Comparison of ENCODE assay signal across 8 mouse cellular contexts in the genomic region with DNA sequence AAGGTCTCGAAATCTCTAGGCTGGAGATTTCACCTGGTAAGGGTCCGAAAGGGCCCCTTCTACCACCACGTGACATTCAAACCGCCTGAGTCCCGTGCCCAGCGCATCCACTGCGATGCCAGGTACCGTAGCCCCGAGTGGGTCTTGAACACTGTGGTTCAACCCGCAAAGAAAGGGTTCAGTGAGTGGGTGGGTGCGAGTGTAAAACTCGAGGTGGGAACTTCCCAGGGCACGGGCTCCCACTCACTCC. TPM values are rescaled to one million over a fixed set of nuclear protein-coding genes. Genes with fewer than 3 reads are reported as not detected.
DNase-seq lines count a peak whose midpoint lies in the region; ATAC-seq and TF ChIP-seq lines count a peak whose summit lies in the region.

No protein-coding gene starts in this region.

- no peak overlapping the region for H3K27ac ChIP-seq in heart, embryonic 12.5 days (ENCODE audit: poor library complexity, severe bottlenecking)
- H3K27ac ChIP-seq in ES-Bruce4 (ENCODE audit: insufficient read depth, low read length): peak overlapping the region; percentile 51; the same call in 1 of the 2 replicates
- H3K27ac ChIP-seq in hindbrain, embryonic 10.5 days: peak overlapping the region; percentile 40; the same call in 1 of the 2 replicates

- H3K9ac ChIP-seq in heart, embryonic 12.5 days: peak overlapping the region; percentile 72
- H3K9ac ChIP-seq in ES-Bruce4 (ENCODE audit: low read depth, poor library complexity, severe bottlenecking): peak overlapping the region; percentile 82

- TF ChIP-seq EP300 in ES-Bruce4 (IDR thresholded peaks at IDR 0.05; ENCODE audit: insufficient read depth, low read depth, low read length): no peak

- ATAC-seq in heart, embryonic 12.5 days (ENCODE audit: insufficient number of reproducible peaks, low FRiP score): peak; percentile 23

- WGBS in heart, embryonic 12.5 days: 0% methylated on average over 13 of the region's 13 CpGs
- WGBS in hindbrain, embryonic 10.5 days: under 1% methylated on average over 13 of the region's 13 CpGs

- no peak for TF ChIP-seq CTCF in ES-Bruce4 (IDR thresholded peaks at IDR 0.05; ENCODE audit: low read depth, low read length)

- H3K27me3 ChIP-seq in heart, embryonic 12.5 days (replicated peaks): peaks cover 34% of the 10 kb centered on the region
- no peaks in the 10 kb centered on the region for H3K27me3 ChIP-seq in ES-Bruce4 (ENCODE audit: control insufficient read depth, insufficient read depth, low read length, poor library complexity, severe bottlenecking)
- H3K27me3 ChIP-seq in hindbrain, embryonic 10.5 days (ENCODE audit: insufficient read depth, poor library complexity, severe bottlenecking): peaks cover 68% of the 10 kb centered on the region
- peaks cover 77% of the 10 kb centered on the region for H3K27me3 ChIP-seq in megakaryocyte, embryonic 14.5 days (replicated peaks)

- no peaks in the 10 kb centered on the region for H3K36me3 ChIP-seq in heart, embryonic 12.5 days
- no peaks in the 10 kb centered on the region for H3K36me3 ChIP-seq in ES-Bruce4 (ENCODE audit: control insufficient read depth, insufficient read depth, low read length, poor library complexity, severe bottlenecking)
- no peaks in the 10 kb centered on the region for H3K36me3 ChIP-seq in hindbrain, embryonic 10.5 days
- H3K36me3 ChIP-seq in megakaryocyte, embryonic 14.5 days (replicated peaks; ENCODE audit: low read length): no peaks in the 10 kb centered on the region

- peak overlapping the region; percentile 54 for H3K4me3 ChIP-seq in heart, embryonic 12.5 days
- H3K4me3 ChIP-seq in ES-Bruce4 (ENCODE audit: low read depth, low read length): peak overlapping the region; percentile 91
- H3K4me3 ChIP-seq in hindbrain, embryonic 10.5 days: peak overlapping the region; percentile 57
- H3K4me3 ChIP-seq in megakaryocyte, embryonic 14.5 days (replicated peaks): peak overlapping the region; percentile 86

- intact Hi-C loops in heart, postnatal 36 days (cut with DNase I): no loop called here

- H3K4me2 ChIP-seq in heart, embryonic 12.5 days: peak overlapping the region; percentile 98

- no peaks in the 10 kb centered on the region for H3K9me3 ChIP-seq in heart, embryonic 12.5 days (replicated peaks)
- H3K9me3 ChIP-seq in ES-Bruce4 (replicated peaks; ENCODE audit: control insufficient read depth, insufficient read depth, low read length, poor library complexity, severe bottlenecking): no peaks in the 10 kb centered on the region
- H3K9me3 ChIP-seq in hindbrain, embryonic 10.5 days: no peaks in the 10 kb centered on the region
- H3K9me3 ChIP-seq in megakaryocyte, embryonic 14.5 days: no peaks in the 10 kb centered on the region

- TF ChIP-seq POLR2A in ES-Bruce4 (IDR thresholded peaks at IDR 0.05; ENCODE audit: insufficient read depth, low read length): no peak

- DNase-seq in heart, postnatal 36 days: no peak
- DNase-seq in hindbrain, embryonic 10.5 days (ENCODE audit: low spot score): peak; percentile 42
- DNase-seq in adrenal gland, adult 2 months: no peak
- no peak for DNase-seq in embryo, embryonic 11 days
- DNase-seq in ovary, postnatal 36 days (ENCODE audit: low spot score): no peak

- H3K4me1 ChIP-seq in heart, embryonic 12.5 days (replicated peaks): peaks cover 13% of the 10 kb centered on the region; the same call in 1 of the 2 replicates
- peaks cover 2% of the 10 kb centered on the region for H3K4me1 ChIP-seq in ES-Bruce4 (ENCODE audit: control insufficient read depth, insufficient read depth, low read length)
- peaks cover 23% of the 10 kb centered on the region for H3K4me1 ChIP-seq in hindbrain, embryonic 10.5 days (replicated peaks)
- H3K4me1 ChIP-seq in megakaryocyte, embryonic 14.5 days: peaks cover 17% of the 10 kb centered on the region

RNA-seq across cellular contexts. Expression of a gene that starts 0.7 kb away (rescaled TPM):
- 0.26 TPM in 1 of 2 replicates, not detected in the other for polyA plus RNA-seq in heart, embryonic 12.5 days (2016; fragmentation: Nextera tagmentation; extraction: Ambion mirVana)
- total RNA-seq in heart, postnatal 36 days (2021): under 1 TPM; 0.49 to 0.61 TPM
- polyA plus RNA-seq in ES-Bruce4 (2011; ENCODE audit: insufficient read depth, insufficient read length, low read depth, missing spikeins): 59.0 and 65.2 TPM in 2 replicates
- 0.05 and 0.07 TPM in 2 replicates for polyA plus RNA-seq in hindbrain, embryonic 10.5 days (2016; fragmentation: Nextera tagmentation; extraction: Ambion mirVana)
- polyA plus RNA-seq in megakaryocyte, embryonic 14.5 days (2012; ENCODE audit: insufficient read depth, low replicate concordance): not detected in 2 replicates
- total RNA-seq in adrenal gland, adult 2 months (2021): under 1 TPM; 0.17 to 0.20 TPM
- polyA plus RNA-seq in adrenal gland, adult 2 months (2012; rRNA removed): 0.12 and 0.28 TPM in 2 replicates

RNA-seq across cellular contexts. Expression of a gene that starts 45.8 kb away (rescaled TPM):
- polyA plus RNA-seq in heart, embryonic 12.5 days (2016; fragmentation: Nextera tagmentation; extraction: Ambion mirVana): not detected in 2 replicates
- total RNA-seq in heart, postnatal 36 days (2021): not detected
- not detected in 2 replicates for polyA plus RNA-seq in ES-Bruce4 (2011; ENCODE audit: insufficient read depth, insufficient read length, low read depth, missing spikeins)
- not detected in 2 replicates for polyA plus RNA-seq in hindbrain, embryonic 10.5 days (2016; fragmentation: Nextera tagmentation; extraction: Ambion mirVana)
- polyA plus RNA-seq in megakaryocyte, embryonic 14.5 days (2012; ENCODE audit: insufficient read depth, low replicate concordance): not detected in 2 replicates
- not detected for total RNA-seq in adrenal gland, adult 2 months (2021)
- polyA plus RNA-seq in adrenal gland, adult 2 months (2012; rRNA removed): not detected in 2 replicates

Comparison
In these comparisons a context has a peak if more than half of its experiments do, and no peak if none do; other contexts are left out.
1. RNA of a gene that starts 0.7 kb away (polyA plus RNA-seq): 59.0 to 65.2 TPM in ES-Bruce4; 0.12 to 0.28 TPM in adrenal gland, adult 2 months, 0.05 to 0.07 TPM in hindbrain, embryonic 10.5 days, 0.26 TPM in heart, embryonic 12.5 days and not detected in megakaryocyte, embryonic 14.5 days; every median in the first group is over 10 times any median in the second.
2. Peak in every context shown above with its lines, with median percentiles within 50 percentile points of each other: H3K4me3 ChIP-seq.